Mouse (Mus musculus): Measurements from ENCODE around the gene Dpp6. TPM values are rescaled to one million over a fixed set of nuclear protein-coding genes. Genes with fewer than 3 reads are reported as not detected.

Gene Dpp6
- total and polyA plus RNA-seq, 3 experiments = 0.16 TPM; not detected in 2

DNA sequence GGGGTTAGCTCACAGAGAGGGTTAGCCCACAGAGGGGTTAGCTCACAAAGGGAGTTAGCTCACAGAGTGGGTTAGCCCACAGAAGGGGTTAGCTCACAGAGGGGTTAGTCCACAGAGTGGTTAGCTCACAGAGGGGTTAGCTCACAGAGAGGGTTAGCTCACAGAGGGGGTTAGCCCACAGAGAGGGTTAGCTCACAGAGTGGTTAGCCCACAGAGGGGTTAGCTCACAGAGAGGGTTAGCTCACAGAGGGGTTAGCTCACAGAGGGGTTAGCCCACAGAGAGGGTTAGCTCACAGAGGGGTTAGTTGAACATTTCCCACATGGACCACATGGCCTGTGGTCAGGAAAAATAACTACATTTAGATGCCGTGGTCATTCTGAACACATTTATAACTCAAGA, 927.9 kb downstream of the Dpp6 start:
- TF ChIP-seq GATA2 (IDR thresholded peaks at IDR 0.05; ENCODE audit: borderline replicate concordance, low read depth, low read length) = no peak
- TF ChIP-seq CTCF (IDR thresholded peaks at IDR 0.05; ENCODE audit: low read depth, low read length) = no peak
- no peak for TF ChIP-seq GATA1 (IDR thresholded peaks at IDR 0.05; ENCODE audit: borderline replicate concordance, low read length)
- TF ChIP-seq POLR2AphosphoS5 (IDR thresholded peaks at IDR 0.05; ENCODE audit: insufficient replicate concordance, low read depth, low read length) = no peak
- no peak for TF ChIP-seq TAL1 (conservative IDR thresholded peaks at IDR 0.05; ENCODE audit: low read depth, low read length)
- Histone ChIP-seq H3K4me3 (ENCODE audit: low read depth, low read length) (no peak overlapping the region), H3K27me3 (ENCODE audit: insufficient read depth, low read length) (no peaks in the 10 kb centered on the region), H3K36me3 (replicated peaks) (peaks cover 83% of the 10 kb centered on the region), H3K4me1 (ENCODE audit: insufficient read depth, low read depth, low read length) (no peaks in the 10 kb centered on the region), H3K9me3 (replicated peaks) (no peaks in the 10 kb centered on the region)
- DNase-seq (ENCODE audit: low spot score) (no peak), ATAC-seq (ENCODE audit: extremely low read depth, insufficient number of reproducible peaks, low FRiP score, poor library complexity, severe bottlenecking) (no peak)

DNA sequence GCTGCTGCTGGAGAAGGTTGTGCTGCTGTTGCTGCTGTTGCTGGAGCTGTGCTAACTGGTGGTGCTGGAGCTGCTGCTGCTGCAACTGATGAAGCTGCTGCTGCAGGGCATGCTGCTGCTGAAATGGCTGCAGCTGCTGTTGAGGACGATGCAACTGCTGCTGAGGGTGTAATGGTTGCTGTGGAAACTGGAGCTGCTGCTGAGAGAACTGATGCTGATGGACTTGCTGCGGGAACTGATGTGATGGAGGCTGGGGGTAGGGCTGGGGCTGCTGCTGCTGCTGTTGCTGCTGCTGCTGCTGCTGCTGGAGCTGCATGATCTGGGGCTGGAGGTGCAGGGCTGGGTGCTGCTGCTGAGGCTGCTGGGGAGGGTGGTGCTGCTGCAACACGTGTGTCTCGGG, 948.8 kb downstream of the Dpp6 start:
- Histone ChIP-seq H3K27me3 (ENCODE audit: insufficient read depth, low read length) (no peaks in the 10 kb centered on the region), H3K9me3 (replicated peaks) (no peaks in the 10 kb centered on the region), H3K4me1 (ENCODE audit: insufficient read depth, low read depth, low read length) (peaks cover 9% of the 10 kb centered on the region), H3K4me3 (ENCODE audit: low read depth, low read length) (no peak overlapping the region), H3K36me3 (replicated peaks) (peaks cover 99% of the 10 kb centered on the region)
- ATAC-seq (ENCODE audit: extremely low read depth, insufficient number of reproducible peaks, low FRiP score, poor library complexity, severe bottlenecking) (no peak), DNase-seq (ENCODE audit: low spot score) (no peak)
- TF ChIP-seq POLR2AphosphoS5 (IDR thresholded peaks at IDR 0.05; ENCODE audit: insufficient replicate concordance, low read depth, low read length) = no peak
- no peak for TF ChIP-seq TAL1 (conservative IDR thresholded peaks at IDR 0.05; ENCODE audit: low read depth, low read length)
- TF ChIP-seq CTCF (IDR thresholded peaks at IDR 0.05; ENCODE audit: low read depth, low read length) = no peak
- no peak for TF ChIP-seq GATA2 (IDR thresholded peaks at IDR 0.05; ENCODE audit: borderline replicate concordance, low read depth, low read length)
- no peak for TF ChIP-seq GATA1 (IDR thresholded peaks at IDR 0.05; ENCODE audit: borderline replicate concordance, low read length)

DNA sequence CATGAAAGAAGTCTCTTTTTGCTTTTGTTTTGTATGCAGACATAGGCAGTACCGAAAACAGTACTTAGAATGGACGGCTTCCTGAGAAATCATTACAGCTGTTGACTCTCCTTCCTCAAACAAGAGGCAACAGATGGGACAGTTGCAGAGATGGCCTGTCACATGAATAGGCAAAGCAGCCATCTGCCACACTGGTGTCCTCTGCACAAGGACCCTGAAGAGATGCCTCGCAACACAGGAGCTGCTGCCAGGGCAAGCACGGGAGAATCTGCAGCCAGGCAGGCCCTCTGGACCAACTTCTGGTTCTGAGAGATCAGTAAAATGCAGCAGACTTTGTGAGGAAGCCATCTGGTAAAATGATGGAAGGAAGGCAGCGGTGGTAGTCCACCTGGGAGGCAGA, 950.9 kb downstream of the Dpp6 start:
- H3K9me3 ChIP-seq (replicated peaks) = no peaks in the 10 kb centered on the region
- ATAC-seq (ENCODE audit: extremely low read depth, insufficient number of reproducible peaks, low FRiP score, poor library complexity, severe bottlenecking) = no peak
- no peak for TF ChIP-seq CTCF (IDR thresholded peaks at IDR 0.05; ENCODE audit: low read depth, low read length)
- no peak for TF ChIP-seq GATA2 (IDR thresholded peaks at IDR 0.05; ENCODE audit: borderline replicate concordance, low read depth, low read length)
- no peak for TF ChIP-seq POLR2AphosphoS5 (IDR thresholded peaks at IDR 0.05; ENCODE audit: insufficient replicate concordance, low read depth, low read length)
- TF ChIP-seq GATA1 (IDR thresholded peaks at IDR 0.05; ENCODE audit: borderline replicate concordance, low read length) = no peak
- no peak for TF ChIP-seq TAL1 (conservative IDR thresholded peaks at IDR 0.05; ENCODE audit: low read depth, low read length)

More for the DNA sequence above, 950.9 kb downstream of the Dpp6 start:
- Histone ChIP-seq H3K4me1 (ENCODE audit: insufficient read depth, low read depth, low read length) (peaks cover 12% of the 10 kb centered on the region), H3K27me3 (ENCODE audit: insufficient read depth, low read length) (no peaks in the 10 kb centered on the region), H3K36me3 (replicated peaks) (peaks cover 100% of the 10 kb centered on the region), H3K4me3 (ENCODE audit: low read depth, low read length) (no peak overlapping the region)
- DNase-seq (ENCODE audit: low spot score) = no peak

All from G1E (cell line).